Mouse (Mus musculus): ENCODE measurements around the gene Pld6. TPM values are rescaled to one million over a fixed set of nuclear protein-coding genes. Genes with fewer than 3 reads are reported as not detected.

The Pld6 gene
- polyA plus RNA-seq, 1 experiment from 2014 or later: 3.0 TPM

DNA sequence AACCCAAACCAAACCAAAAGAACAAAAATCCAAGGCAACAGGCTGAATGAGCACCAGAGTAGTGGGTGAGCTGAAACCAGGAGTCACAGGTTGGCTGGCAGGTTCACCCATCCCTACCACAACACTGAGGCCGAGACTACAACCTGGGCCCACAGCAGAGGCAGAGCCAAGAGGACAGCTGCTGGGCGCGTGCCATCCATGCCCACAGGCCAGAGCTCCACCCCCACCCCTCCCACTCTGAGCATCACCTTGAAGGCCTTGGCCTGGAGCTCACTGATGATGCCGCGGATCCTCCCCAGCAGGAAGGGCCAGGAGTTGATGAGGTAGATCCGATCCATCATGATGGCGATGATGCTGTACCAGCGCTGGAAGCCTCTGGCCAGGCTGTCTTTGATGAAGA lies 14.4 kb upstream of the Pld6 start:
- WGBS: 97% methylated on average over 8 of the region's 8 CpGs
- no peak overlapping the region for H3K27ac ChIP-seq (replicated peaks; ENCODE audit: low read depth, low read length)
- H3K4me1 ChIP-seq (ENCODE audit: control insufficient read depth, insufficient read depth, low read length): no peaks in the 10 kb centered on the region
- no peak for ATAC-seq (ENCODE audit: low FRiP score, low TSS enrichment)
- H3K9ac ChIP-seq (replicated peaks; ENCODE audit: low read length): no peak overlapping the region
- no peak for DNase-seq
- H3K4me3 ChIP-seq (replicated peaks; ENCODE audit: low read depth, low read length): no peak overlapping the region
- no peak overlapping the region for H3K4me2 ChIP-seq (ENCODE audit: low read length)
- peaks cover 100% of the 10 kb centered on the region for H3K36me3 ChIP-seq (ENCODE audit: control insufficient read depth, insufficient read depth, low read length)
- H3K9me3 ChIP-seq (ENCODE audit: control insufficient read depth, low read length): no peaks in the 10 kb centered on the region
- H3K27me3 ChIP-seq (ENCODE audit: control insufficient read depth, insufficient read depth, low read length): no peaks in the 10 kb centered on the region

DNA sequence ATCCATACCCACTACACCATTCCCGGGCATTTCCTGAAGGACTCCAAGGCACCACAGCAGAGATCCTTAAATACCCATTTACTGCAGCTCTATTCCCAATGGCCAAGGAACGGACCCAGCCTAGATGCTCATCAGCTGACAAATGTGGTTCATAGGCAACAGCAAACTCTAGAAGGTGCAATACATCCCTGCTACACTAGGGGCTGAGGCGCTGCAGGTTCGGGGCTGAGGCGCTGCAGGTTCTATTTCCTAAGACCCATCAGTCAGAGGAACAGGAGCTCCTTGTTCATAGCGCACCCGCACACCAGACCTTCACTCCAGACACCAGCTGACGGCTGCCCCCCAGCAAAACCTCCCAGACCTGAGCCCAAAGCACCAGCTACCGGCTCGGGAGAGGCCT lies 13.0 kb upstream of the Pld6 start:
- ATAC-seq (ENCODE audit: low FRiP score, low TSS enrichment) (no peak), DNase-seq (no peak)
- no peaks in the 10 kb centered on the region for H3K4me1 ChIP-seq (ENCODE audit: control insufficient read depth, insufficient read depth, low read length)
- H3K36me3 ChIP-seq (ENCODE audit: control insufficient read depth, insufficient read depth, low read length): peaks cover 100% of the 10 kb centered on the region
- no peak overlapping the region for H3K27ac ChIP-seq (replicated peaks; ENCODE audit: low read depth, low read length)
- H3K27me3 ChIP-seq (ENCODE audit: control insufficient read depth, insufficient read depth, low read length): no peaks in the 10 kb centered on the region
- no peak overlapping the region for H3K4me3 ChIP-seq (replicated peaks; ENCODE audit: low read depth, low read length)
- no peak overlapping the region for H3K9ac ChIP-seq (replicated peaks; ENCODE audit: low read length)
- 94% methylated on average over 10 of the region's 10 CpGs for WGBS
- H3K4me2 ChIP-seq (ENCODE audit: low read length): no peak overlapping the region
- H3K9me3 ChIP-seq (ENCODE audit: control insufficient read depth, low read length): no peaks in the 10 kb centered on the region

- Histone ChIP-seq H3K27ac (replicated peaks; ENCODE audit: low read depth, low read length) (no peak overlapping the region), H3K9me3 (ENCODE audit: control insufficient read depth, low read length) (no peaks in the 10 kb centered on the region), H3K9ac (replicated peaks; ENCODE audit: low read length) (no peak overlapping the region), H3K4me2 (ENCODE audit: low read length) (no peak overlapping the region), H3K36me3 (ENCODE audit: control insufficient read depth, insufficient read depth, low read length) (peaks cover 74% of the 10 kb centered on the region), H3K4me3 (replicated peaks; ENCODE audit: low read depth, low read length) (no peak overlapping the region), H3K27me3 (ENCODE audit: control insufficient read depth, insufficient read depth, low read length) (no peaks in the 10 kb centered on the region), H3K4me1 (ENCODE audit: control insufficient read depth, insufficient read depth, low read length) (no peaks in the 10 kb centered on the region)
- ATAC-seq (ENCODE audit: low FRiP score, low TSS enrichment): no peak
- WGBS: 89% methylated on average over 6 of the region's 6 CpGs
- DNase-seq: no peak
Measured at GRCm38 (mm10) chr11:59793390-59793789, 5.9 kb upstream of the Pld6 start.

GRCm38 (mm10) chr11:59789311-59789710 lies 1.9 kb upstream of the Pld6 start:
- no peak for ATAC-seq (ENCODE audit: low FRiP score, low TSS enrichment)
- Histone ChIP-seq H3K9me3 (ENCODE audit: control insufficient read depth, low read length) (no peaks in the 10 kb centered on the region), H3K27ac (replicated peaks; ENCODE audit: low read depth, low read length) (no peak overlapping the region)

GRCm38 (mm10) chr11:59786444-59787198 lies 824 bp downstream of the Pld6 start:
- DNase-seq (peak; percentile 6), ATAC-seq (ENCODE audit: low FRiP score, low TSS enrichment) (no peak)
- Histone ChIP-seq H3K9ac (replicated peaks; ENCODE audit: low read length) (peak overlapping the region; percentile 51), H3K4me2 (ENCODE audit: low read length) (peak overlapping the region; percentile 83), H3K4me1 (ENCODE audit: control insufficient read depth, insufficient read depth, low read length) (peaks cover 10% of the 10 kb centered on the region; the same call in 1 of the 2 replicates), H3K27ac (replicated peaks; ENCODE audit: low read depth, low read length) (no peak overlapping the region), H3K4me3 (replicated peaks; ENCODE audit: low read depth, low read length) (peak overlapping the region; percentile 42), H3K27me3 (ENCODE audit: control insufficient read depth, insufficient read depth, low read length) (no peaks in the 10 kb centered on the region), H3K36me3 (ENCODE audit: control insufficient read depth, insufficient read depth, low read length) (peaks cover 6% of the 10 kb centered on the region), H3K9me3 (ENCODE audit: control insufficient read depth, low read length) (no peaks in the 10 kb centered on the region)
- WGBS: 54% methylated on average over 15 of the region's 15 CpGs

More at GRCm38 (mm10) chr11:59789311-59789710, 1.9 kb upstream of the Pld6 start:
- H3K4me2 ChIP-seq (ENCODE audit: low read length): no peak overlapping the region
- WGBS: 95% methylated on average over 1 of the region's 1 CpGs
- peaks cover 33% of the 10 kb centered on the region for H3K36me3 ChIP-seq (ENCODE audit: control insufficient read depth, insufficient read depth, low read length)
- no peak for DNase-seq
- H3K4me1 ChIP-seq (ENCODE audit: control insufficient read depth, insufficient read depth, low read length): peaks cover 10% of the 10 kb centered on the region; the same call in 1 of the 2 replicates
- H3K9ac ChIP-seq (replicated peaks; ENCODE audit: low read length): no peak overlapping the region
- H3K4me3 ChIP-seq (replicated peaks; ENCODE audit: low read depth, low read length): no peak overlapping the region
- H3K27me3 ChIP-seq (ENCODE audit: control insufficient read depth, insufficient read depth, low read length): no peaks in the 10 kb centered on the region

DNA sequence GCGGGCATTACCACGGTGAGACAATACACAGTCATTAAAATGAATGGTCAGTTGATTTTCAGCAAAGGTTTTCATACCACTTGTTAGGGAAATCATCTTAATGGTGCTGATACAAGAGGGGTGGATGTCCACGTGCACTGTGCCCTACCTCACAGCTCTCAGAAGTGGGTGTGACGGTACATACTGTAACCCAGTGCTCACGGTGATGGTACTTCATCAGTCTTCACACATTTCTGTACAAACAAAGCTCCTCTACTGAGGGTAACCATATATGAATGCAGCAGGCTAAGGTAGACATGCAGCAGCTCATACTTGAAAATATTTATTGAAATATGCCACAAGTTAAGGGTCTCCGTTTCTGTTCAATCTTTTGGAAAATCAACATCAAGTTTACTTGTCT lies 3.9 kb downstream of the Pld6 start:
- H3K9me3 ChIP-seq (ENCODE audit: control insufficient read depth, low read length): no peaks in the 10 kb centered on the region
- no peak overlapping the region for H3K27ac ChIP-seq (replicated peaks; ENCODE audit: low read depth, low read length)
- peaks cover 7% of the 10 kb centered on the region; the same call in 1 of the 2 replicates for H3K36me3 ChIP-seq (ENCODE audit: control insufficient read depth, insufficient read depth, low read length)
- no peak overlapping the region for H3K4me3 ChIP-seq (replicated peaks; ENCODE audit: low read depth, low read length)
- H3K9ac ChIP-seq (replicated peaks; ENCODE audit: low read length): no peak overlapping the region
- H3K4me2 ChIP-seq (ENCODE audit: low read length): no peak overlapping the region
- DNase-seq: no peak
- WGBS: 89% methylated on average over 6 of the region's 6 CpGs
- H3K27me3 ChIP-seq (ENCODE audit: control insufficient read depth, insufficient read depth, low read length): no peaks in the 10 kb centered on the region
- peaks cover 10% of the 10 kb centered on the region; the same call in 1 of the 2 replicates for H3K4me1 ChIP-seq (ENCODE audit: control insufficient read depth, insufficient read depth, low read length)
- ATAC-seq (ENCODE audit: low FRiP score, low TSS enrichment): no peak

DNA sequence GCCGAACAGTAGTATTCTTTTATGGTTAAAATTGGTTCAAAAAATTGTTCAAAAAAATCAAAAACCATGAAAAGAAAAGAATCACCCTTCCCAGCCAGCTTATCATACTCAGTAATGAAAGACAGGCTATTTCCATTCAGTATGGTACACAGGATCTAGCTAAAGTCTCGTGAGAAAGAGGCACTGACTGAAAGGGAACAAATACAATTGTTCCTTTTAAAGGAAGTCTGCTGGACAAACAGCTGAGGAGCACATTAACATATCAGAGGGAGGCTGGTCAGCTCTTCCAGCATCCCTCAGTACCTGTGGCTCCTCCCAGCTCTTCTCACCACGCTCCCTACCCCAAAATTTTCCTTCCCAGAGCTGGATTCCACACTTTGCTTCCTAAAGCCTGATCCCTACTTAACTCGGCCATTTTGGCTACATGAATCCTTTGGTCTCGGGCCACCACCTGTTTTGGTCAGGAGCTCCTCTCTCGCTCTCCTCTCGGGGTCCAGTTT lies 5.3 kb downstream of the Pld6 start:
- Histone ChIP-seq H3K4me1 (ENCODE audit: control insufficient read depth, insufficient read depth, low read length) (peaks cover 5% of the 10 kb centered on the region; the same call in 1 of the 2 replicates), H3K9me3 (ENCODE audit: control insufficient read depth, low read length) (no peaks in the 10 kb centered on the region), H3K36me3 (ENCODE audit: control insufficient read depth, insufficient read depth, low read length) (peaks cover 15% of the 10 kb centered on the region), H3K9ac (replicated peaks; ENCODE audit: low read length) (no peak overlapping the region), H3K27me3 (ENCODE audit: control insufficient read depth, insufficient read depth, low read length) (no peaks in the 10 kb centered on the region), H3K4me3 (replicated peaks; ENCODE audit: low read depth, low read length) (no peak overlapping the region), H3K27ac (replicated peaks; ENCODE audit: low read depth, low read length) (no peak overlapping the region), H3K4me2 (ENCODE audit: low read length) (no peak overlapping the region)
- DNase-seq: peak; percentile 3
- WGBS: 55% methylated on average over 7 of the region's 7 CpGs
- ATAC-seq (ENCODE audit: low FRiP score, low TSS enrichment): no peak

DNA sequence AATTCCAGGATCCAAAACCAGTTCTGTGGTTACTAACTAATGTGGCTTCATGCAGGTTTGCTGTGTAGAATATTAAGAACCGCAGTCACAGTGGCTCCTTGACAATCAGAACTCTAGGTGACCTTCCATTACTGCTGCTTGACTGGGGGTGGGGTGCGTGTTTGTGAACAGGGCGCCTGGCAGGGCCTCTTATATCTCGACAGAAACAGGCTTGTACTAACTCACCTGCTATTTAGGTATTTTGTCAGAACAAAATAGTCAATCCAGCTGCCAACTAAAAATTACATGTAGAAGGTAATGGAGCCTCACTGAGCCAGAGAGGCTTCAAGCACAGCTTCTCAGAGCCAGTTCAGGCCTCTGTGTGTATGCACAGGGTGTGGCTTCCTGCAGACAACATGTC lies 7.2 kb downstream of the Pld6 start:
- Histone ChIP-seq H3K4me3 (replicated peaks; ENCODE audit: low read depth, low read length) (no peak overlapping the region), H3K36me3 (ENCODE audit: control insufficient read depth, insufficient read depth, low read length) (peaks cover 34% of the 10 kb centered on the region), H3K27ac (replicated peaks; ENCODE audit: low read depth, low read length) (no peak overlapping the region), H3K4me2 (ENCODE audit: low read length) (no peak overlapping the region), H3K9me3 (ENCODE audit: control insufficient read depth, low read length) (no peaks in the 10 kb centered on the region), H3K9ac (replicated peaks; ENCODE audit: low read length) (no peak overlapping the region), H3K4me1 (ENCODE audit: control insufficient read depth, insufficient read depth, low read length) (no peaks in the 10 kb centered on the region), H3K27me3 (ENCODE audit: control insufficient read depth, insufficient read depth, low read length) (no peaks in the 10 kb centered on the region)
- 87% methylated on average over 4 of the region's 4 CpGs for WGBS
- ATAC-seq (ENCODE audit: low FRiP score, low TSS enrichment) (no peak), DNase-seq (no peak)

- H3K27ac ChIP-seq (replicated peaks; ENCODE audit: low read depth, low read length): no peak overlapping the region
- no peak overlapping the region for H3K9ac ChIP-seq (replicated peaks; ENCODE audit: low read length)
- ATAC-seq (ENCODE audit: low FRiP score, low TSS enrichment) (no peak), DNase-seq (no peak)
- WGBS: 90% methylated on average over 4 of the region's 4 CpGs
- no peak overlapping the region for H3K4me2 ChIP-seq (ENCODE audit: low read length)
- H3K4me3 ChIP-seq (replicated peaks; ENCODE audit: low read depth, low read length): no peak overlapping the region
- no peaks in the 10 kb centered on the region for H3K27me3 ChIP-seq (ENCODE audit: control insufficient read depth, insufficient read depth, low read length)
- H3K36me3 ChIP-seq (ENCODE audit: control insufficient read depth, insufficient read depth, low read length): peaks cover 39% of the 10 kb centered on the region
- H3K9me3 ChIP-seq (ENCODE audit: control insufficient read depth, low read length): no peaks in the 10 kb centered on the region
- no peaks in the 10 kb centered on the region for H3K4me1 ChIP-seq (ENCODE audit: control insufficient read depth, insufficient read depth, low read length)
Measured at GRCm38 (mm10) chr11:59779406-59779805, 8.0 kb downstream of the Pld6 start.
